Mouse (Mus musculus) midbrain, embryonic 16.5 days (tissue): Measurements from ENCODE around the gene Tmprss2. TPM values are rescaled to one million over a fixed set of nuclear protein-coding genes. Genes with fewer than 3 reads are reported as not detected.
"Not testable (repeated sequence)": the region's sequence is repeated elsewhere in the genome, so short reads cannot be mapped to it uniquely, and the experiment has no call there.

ENCODE experiments used
- ATAC-seq: fragments of 200-750 bp; cut with Nextera tagmentation; 2 replicates; pipeline ENCODE4 v1.8.0; 2017; ENCODE audit warnings: moderate TSS enrichment
- H3K27ac ChIP-seq: fragments of 300-500 bp; sonication (generic); 2 replicates; pipeline ENCODE4 v1.5.1; 2014; ENCODE audit warnings: mild to moderate bottlenecking, low read length, mixed read lengths
- H3K27me3 ChIP-seq: fragments of 300-500 bp; sonication (generic); 2 replicates; pipeline ENCODE4 v1.6.1; 2014; ENCODE audit warnings: low read depth, low read length, mixed read lengths; ENCODE audit not compliant: control insufficient read depth, insufficient read depth
- H3K36me3 ChIP-seq: fragments of 300-500 bp; sonication (generic); 2 replicates; pipeline ENCODE4 v1.6.1; 2014; ENCODE audit warnings: mild to moderate bottlenecking, low read length, moderate library complexity, mixed read lengths; ENCODE audit not compliant: control insufficient read depth, insufficient read depth
- H3K4me1 ChIP-seq: fragments of 300-500 bp; sonication (generic); 2 replicates; pipeline ENCODE4 v1.6.1; 2014; ENCODE audit warnings: mild to moderate bottlenecking, low read length, mixed read lengths; ENCODE audit not compliant: control insufficient read depth, insufficient read depth
- H3K4me2 ChIP-seq: fragments of 300-500 bp; sonication (generic); 2 replicates; pipeline ENCODE4 v1.6.1; 2014; ENCODE audit warnings: mild to moderate bottlenecking, low read length, mixed read lengths
- H3K4me3 ChIP-seq: fragments of 300-500 bp; sonication (generic); 2 replicates; pipeline ENCODE4 v1.5.1; 2014; ENCODE audit warnings: low read depth, mild to moderate bottlenecking, low read length, moderate library complexity, mixed read lengths
- H3K9ac ChIP-seq: fragments of 300-500 bp; sonication (generic); 2 replicates; pipeline ENCODE4 v1.6.1; 2014; ENCODE audit warnings: low read depth, low read length, mixed read lengths
- H3K9me3 ChIP-seq: fragments of 300-500 bp; sonication (generic); replicated peaks from 2 replicates; pipeline ENCODE4 v1.6.1; 2014; ENCODE audit warnings: mild to moderate bottlenecking, low read length, mixed read lengths; ENCODE audit not compliant: control insufficient read depth, poor library complexity, severe bottlenecking
- WGBS: fragments of 180-500 bp; shearing (Covaris S2); extraction: QIAGEN DNeasy Blood & Tissue Kit; methylation state at CpG from one replicate; pipeline ENCODE4 v1.1.7; 2014; 5-methylcytosine and 5-hydroxymethylcytosine counted together
- polyA plus RNA-seq: library from polyadenylated mRNA; unstranded; fragments of >200 nt; fragmentation: Nextera tagmentation; extraction: Ambion mirVana; gene quantifications from 2 replicates; pipeline ENCODE4 v1.2.1, GENCODE M21; 2015

The Tmprss2 gene
- polyA plus RNA-seq, 1 experiment from 2014 or later, result 0.08 TPM

- no peaks in the 10 kb centered on the region for H3K4me1 ChIP-seq
- no peak overlapping the region for H3K9ac ChIP-seq
- H3K36me3 ChIP-seq, result no peaks in the 10 kb centered on the region
- no peak for ATAC-seq
- H3K9me3 ChIP-seq, result no peaks in the 10 kb centered on the region
- no peak overlapping the region for H3K27ac ChIP-seq
- WGBS, result 66% methylated on average over 2 of the region's 2 CpGs
- H3K27me3 ChIP-seq, result no peaks in the 10 kb centered on the region
- no peak overlapping the region for H3K4me3 ChIP-seq
- H3K4me2 ChIP-seq, result no peak overlapping the region
Observed at GRCm38 (mm10) chr16:97600591-97600990, 10.4 kb downstream of the Tmprss2 start.

- WGBS, result 94% methylated on average over 2 of the region's 2 CpGs
Observed at GRCm38 (mm10) chr16:97598046-97598445, 12.9 kb downstream of the Tmprss2 start.

GRCm38 (mm10) chr16:97593816-97594509 lies 17.0 kb downstream of the Tmprss2 start:
- H3K36me3 ChIP-seq, result no peaks in the 10 kb centered on the region
- H3K9me3 ChIP-seq, result no peaks in the 10 kb centered on the region
- no peak overlapping the region for H3K27ac ChIP-seq
- 80% methylated on average over 4 of the region's 4 CpGs for WGBS
- no peaks in the 10 kb centered on the region for H3K4me1 ChIP-seq
- H3K4me3 ChIP-seq, result no peak overlapping the region
- no peak overlapping the region for H3K4me2 ChIP-seq
- no peak overlapping the region for H3K9ac ChIP-seq
- no peaks in the 10 kb centered on the region for H3K27me3 ChIP-seq
- ATAC-seq, result no peak

More at GRCm38 (mm10) chr16:97598046-97598445, 12.9 kb downstream of the Tmprss2 start:
- ATAC-seq, result no peak
- no peaks in the 10 kb centered on the region for H3K9me3 ChIP-seq
- no peaks in the 10 kb centered on the region for H3K27me3 ChIP-seq
- H3K4me3 ChIP-seq, result no peak overlapping the region
- no peaks in the 10 kb centered on the region for H3K36me3 ChIP-seq
- no peak overlapping the region for H3K27ac ChIP-seq
- H3K9ac ChIP-seq, result no peak overlapping the region
- H3K4me2 ChIP-seq, result no peak overlapping the region
- H3K4me1 ChIP-seq, result no peaks in the 10 kb centered on the region

- Histone ChIP-seq H3K4me3 (no peak overlapping the region), H3K9me3 (no peaks in the 10 kb centered on the region), H3K9ac (no peak overlapping the region), H3K27ac (no peak overlapping the region), H3K4me2 (no peak overlapping the region), H3K27me3 (no peaks in the 10 kb centered on the region), H3K4me1 (no peaks in the 10 kb centered on the region), H3K36me3 (no peaks in the 10 kb centered on the region)
- no peak for ATAC-seq
- WGBS, result 25% methylated on average over 1 of the region's 1 CpGs
Observed at GRCm38 (mm10) chr16:97593057-97593456, 17.9 kb downstream of the Tmprss2 start.

- no peak for ATAC-seq
- Histone ChIP-seq H3K4me3 (no peak overlapping the region), H3K4me1 (no peaks in the 10 kb centered on the region), H3K27me3 (no peaks in the 10 kb centered on the region), H3K27ac (no peak overlapping the region), H3K9ac (no peak overlapping the region), H3K4me2 (no peak overlapping the region), H3K9me3 (no peaks in the 10 kb centered on the region), H3K36me3 (no peaks in the 10 kb centered on the region)
- 84% methylated on average over 2 of the region's 2 CpGs for WGBS
Observed at GRCm38 (mm10) chr16:97591512-97591911, 19.5 kb downstream of the Tmprss2 start.

- H3K27ac ChIP-seq, H3K36me3 ChIP-seq: not testable (repeated sequence)
- WGBS, result 81% methylated on average over 1 of the region's 1 CpGs
Observed at GRCm38 (mm10) chr16:97582876-97583275, 28.1 kb downstream of the Tmprss2 start.

GRCm38 (mm10) chr16:97569426-97569825 lies 41.6 kb downstream of the Tmprss2 start:
- Histone ChIP-seq H3K36me3 (no peaks in the 10 kb centered on the region), H3K4me3 (no peak overlapping the region), H3K9me3 (no peaks in the 10 kb centered on the region), H3K4me1 (no peaks in the 10 kb centered on the region), H3K4me2 (no peak overlapping the region), H3K9ac (no peak overlapping the region), H3K27me3 (no peaks in the 10 kb centered on the region), H3K27ac (no peak overlapping the region)
- WGBS, result 61% methylated on average over 1 of the region's 1 CpGs
- ATAC-seq, result no peak

More at GRCm38 (mm10) chr16:97582876-97583275, 28.1 kb downstream of the Tmprss2 start:
- not testable (repeated sequence) for ATAC-seq, H3K4me3 ChIP-seq, H3K4me2 ChIP-seq, H3K4me1 ChIP-seq, H3K9me3 ChIP-seq, H3K27me3 ChIP-seq, H3K9ac ChIP-seq

GRCm38 (mm10) chr16:97568662-97569061 lies 42.3 kb downstream of the Tmprss2 start:
- WGBS, result 66% methylated on average over 9 of the region's 9 CpGs
- no peaks in the 10 kb centered on the region for H3K27me3 ChIP-seq
- no peak overlapping the region for H3K27ac ChIP-seq
- no peaks in the 10 kb centered on the region for H3K9me3 ChIP-seq
- no peak for ATAC-seq
- H3K9ac ChIP-seq, result no peak overlapping the region
- H3K4me2 ChIP-seq, result no peak overlapping the region
- no peaks in the 10 kb centered on the region for H3K4me1 ChIP-seq
- H3K4me3 ChIP-seq, result no peak overlapping the region
- no peaks in the 10 kb centered on the region for H3K36me3 ChIP-seq

- Histone ChIP-seq H3K4me2 (no peak overlapping the region), H3K9me3 (0 out of 2 replicates have a peak, but pooled peaks cover 3% of the 10 kb centered on the region), H3K36me3 (no peaks in the 10 kb centered on the region), H3K4me3 (no peak overlapping the region), H3K27me3 (no peaks in the 10 kb centered on the region), H3K27ac (no peak overlapping the region), H3K4me1 (no peaks in the 10 kb centered on the region), H3K9ac (no peak overlapping the region)
- no peak for ATAC-seq
- 82% methylated on average over 4 of the region's 4 CpGs for WGBS
Observed at GRCm38 (mm10) chr16:97544340-97544739, 66.7 kb downstream of the Tmprss2 start.
